Mouse (Mus musculus) megakaryocyte, embryonic 14.5 days (primary cell): ENCODE results near the gene Gas2l2.

Experiments
- FLI1 ChIP-seq: IDR thresholded peaks from 2 replicates; pipeline ENCODE4 v1.6.1; 2012; ENCODE audit warnings: low read length, inconsistent platforms, mixed read lengths
- GATA1 ChIP-seq: IDR thresholded peaks from 3 replicates; pipeline ENCODE4 v1.6.1; 2012; ENCODE audit warnings: mixed read lengths, low read length, inconsistent platforms, borderline replicate concordance

GRCm38 (mm10) chr11:83442596-83443267 lies 13.5 kb upstream of the Gas2l2 start:
- no peak for TF ChIP-seq GATA1
- no peak for TF ChIP-seq FLI1
